Mouse (Mus musculus) CH12.LX (cell line): ENCODE measurements around the gene Dop1a. TPM values are rescaled to one million over a fixed set of nuclear protein-coding genes. Genes with fewer than 3 reads are reported as not detected.

Source experiments
- DNase-seq: peaks from one replicate; pipeline ENCODE4 v3.0.0-alpha.2; 2013; ENCODE audit errors: extremely low read depth
- H3K27ac ChIP-seq: 2 replicates; pipeline ENCODE4 v1.5.1; 2012; ENCODE audit warnings: low read depth, mild to moderate bottlenecking, control low read depth, moderate library complexity; ENCODE audit not compliant: insufficient read depth
- H3K27me3 ChIP-seq: replicated peaks from 2 replicates; pipeline ENCODE3; 2012; ENCODE audit warnings: inconsistent platforms
- H3K36me3 ChIP-seq, 2 experiments: replicated peaks in 1 of 2; 2 replicates each; pipeline versions ENCODE3 to v1.6.1; 2012; ENCODE audit warnings: inconsistent platforms in 1 of 2, low read length in 1 of 2, mild to moderate bottlenecking in 1 of 2, mixed read lengths in 1 of 2, moderate library complexity in 1 of 2; ENCODE audit not compliant: control insufficient read depth in 1 of 2, insufficient read depth in 1 of 2
- H3K4me1 ChIP-seq, 2 experiments: 2 replicates each; pipeline ENCODE4 v1.6.1; 2012; ENCODE audit warnings: inconsistent platforms in 1 of 2, moderate library complexity in 1 of 2; ENCODE audit not compliant: insufficient read depth in 2 of 2, control insufficient read depth in 1 of 2
- H3K4me2 ChIP-seq: 2 replicates; pipeline ENCODE4 v1.6.1; 2012; ENCODE audit warnings: low read depth, mild to moderate bottlenecking, control low read depth; ENCODE audit not compliant: poor library complexity, insufficient read depth, severe bottlenecking
- H3K4me3 ChIP-seq, 3 experiments: fragments of 150-350 bp in 1 of 3; sonication (generic) in 1 of 3; replicated peaks in 1 of 3; 2 replicates each; pipeline versions ENCODE3 to v1.5.1; 2011 to 2012; ENCODE audit warnings: low read depth in 2 of 3, low read length in 2 of 3, mild to moderate bottlenecking in 2 of 3, moderate library complexity in 2 of 3, control low read depth in 1 of 3, improper control_type of control experiment in 1 of 3, inconsistent platforms in 1 of 3, mixed read lengths in 1 of 3; ENCODE audit not compliant: poor library complexity in 1 of 3
- H3K79me2 ChIP-seq: replicated peaks from 2 replicates; pipeline ENCODE4 v1.6.1; 2012; ENCODE audit warnings: mild to moderate bottlenecking, moderate library complexity; ENCODE audit not compliant: control insufficient read depth, poor library complexity, insufficient read depth, severe bottlenecking; ENCODE audit errors: extremely low read depth
- H3K9ac ChIP-seq: 2 replicates; pipeline ENCODE4 v1.6.1; 2012; ENCODE audit warnings: low read depth, mild to moderate bottlenecking, control low read depth, moderate library complexity; ENCODE audit not compliant: insufficient read depth
- H3K9me3 ChIP-seq: replicated peaks from 2 replicates; pipeline ENCODE3; 2012; ENCODE audit warnings: low read length, inconsistent platforms, mixed read lengths
- BHLHE40 ChIP-seq: IDR thresholded peaks from 2 replicates; pipeline ENCODE4 v1.6.1; 2011; ENCODE audit warnings: mild to moderate bottlenecking, low read depth, low read length, improper control_type of control experiment
- CHD2 ChIP-seq: IDR thresholded peaks from 2 replicates; pipeline ENCODE4 v1.6.1; 2011; ENCODE audit warnings: low read length, improper control_type of control experiment
- CTCF ChIP-seq, 2 experiments: IDR thresholded peaks in 1 of 2; conservative IDR thresholded peaks in 1 of 2; 2 replicates each; pipeline ENCODE4 v1.5.1; 2011 to 2012; ENCODE audit warnings: low read depth in 2 of 2, low read length in 2 of 2, improper control_type of control experiment in 1 of 2, inconsistent platforms in 1 of 2, mild to moderate bottlenecking in 1 of 2, moderate library complexity in 1 of 2
- ELF1 ChIP-seq: IDR thresholded peaks from 2 replicates; pipeline ENCODE4 v1.6.1; 2014; ENCODE audit warnings: low read depth, mild to moderate bottlenecking, inconsistent platforms, low read length, improper control_type of control experiment
- JUND ChIP-seq: conservative IDR thresholded peaks from 2 replicates; pipeline ENCODE4 v1.6.1; 2011; ENCODE audit warnings: low read depth, low read length, improper control_type of control experiment
- KAT2A ChIP-seq: IDR thresholded peaks from 2 replicates; pipeline ENCODE4 v1.6.1; 2012; ENCODE audit warnings: low read length, improper control_type of control experiment, inconsistent platforms; ENCODE audit not compliant: insufficient replicate concordance
- MAX ChIP-seq: IDR thresholded peaks from 2 replicates; pipeline ENCODE4 v1.6.1; 2011; ENCODE audit warnings: low read length, improper control_type of control experiment
- MEF2A ChIP-seq: IDR thresholded peaks from 2 replicates; pipeline ENCODE4 v1.6.1; 2014; ENCODE audit warnings: low read depth, mild to moderate bottlenecking, inconsistent platforms, low read length, improper control_type of control experiment, borderline replicate concordance
- NELFE ChIP-seq: IDR thresholded peaks from 2 replicates; pipeline ENCODE4 v1.6.1; 2011; ENCODE audit warnings: low read depth, low read length, improper control_type of control experiment
- PAX5 ChIP-seq: IDR thresholded peaks from 2 replicates; pipeline ENCODE4 v1.6.1; 2012; ENCODE audit warnings: low read length, inconsistent platforms, mixed read lengths
- RAD21 ChIP-seq: IDR thresholded peaks from 2 replicates; pipeline ENCODE4 v1.6.1; 2011; ENCODE audit warnings: low read depth, mild to moderate bottlenecking, low read length, improper control_type of control experiment, moderate library complexity
- SIN3A ChIP-seq: IDR thresholded peaks from 2 replicates; pipeline ENCODE4 v1.6.1; 2012; ENCODE audit warnings: low read length, improper control_type of control experiment, inconsistent platforms
- UBTF ChIP-seq: IDR thresholded peaks from 2 replicates; pipeline ENCODE4 v1.6.1; 2012; ENCODE audit warnings: low read depth, mild to moderate bottlenecking, inconsistent platforms, low read length, improper control_type of control experiment, moderate library complexity
- USF2 ChIP-seq: conservative IDR thresholded peaks from 2 replicates; pipeline ENCODE4 v1.6.1; 2011; ENCODE audit warnings: low read depth, low read length, improper control_type of control experiment
- ZC3H11A ChIP-seq: IDR thresholded peaks from 2 replicates; pipeline ENCODE4 v1.6.1; 2012; ENCODE audit warnings: low read depth, mild to moderate bottlenecking, inconsistent platforms, low read length, improper control_type of control experiment
- ZMIZ1 ChIP-seq: IDR thresholded peaks from 2 replicates; pipeline ENCODE4 v1.6.1; 2012; ENCODE audit warnings: low read depth, mild to moderate bottlenecking, inconsistent platforms, low read length, improper control_type of control experiment
- ZNF384 ChIP-seq: IDR thresholded peaks from 2 replicates; pipeline ENCODE4 v1.6.1; 2012; ENCODE audit warnings: low read depth, low read length, improper control_type of control experiment, inconsistent platforms
- dilution Hi-C: fragments of 300-500 bp; cut with MboI; formaldehyde crosslinking; loops from 2 replicates; pipeline ENCODE4 v1.14.3; 2020; ENCODE audit warnings: low sequenced_read_pairs; ENCODE audit not compliant: extremely low pct_unique_long_range_greater_than_20kb, extremely low pct_ligation_motif_present
- in situ Hi-C: fragments of 300-500 bp; cut with MboI; formaldehyde crosslinking; loops from 3 replicates; pipeline ENCODE4 v1.14.3; 2019; ENCODE audit warnings: low sequenced_read_pairs, low pct_ligation_motif_present, low pct_unique_long_range_greater_than_20kb, mixed read lengths
- polyA plus RNA-seq: library from polyadenylated mRNA; unstranded; fragments of >175 nt; gene quantifications from 2 replicates; pipeline ENCODE4 v1.2.1, GENCODE M21; 2012; ENCODE audit warnings: low read depth; ENCODE audit not compliant: insufficient read length
- total RNA-seq, 2 experiments: library from RNA; depleted of rRNA; stranded (reverse); fragments of 300-350 nt in 1 of 2; fragments of >200 nt in 1 of 2; gene quantifications; 2 replicates each; pipeline ENCODE4 v1.2.3; 2012 to 2014

Gene Dop1a
- total and polyA plus RNA-seq, 3 experiments = 15.0 to 19.0 (median 16.1) TPM

DNA sequence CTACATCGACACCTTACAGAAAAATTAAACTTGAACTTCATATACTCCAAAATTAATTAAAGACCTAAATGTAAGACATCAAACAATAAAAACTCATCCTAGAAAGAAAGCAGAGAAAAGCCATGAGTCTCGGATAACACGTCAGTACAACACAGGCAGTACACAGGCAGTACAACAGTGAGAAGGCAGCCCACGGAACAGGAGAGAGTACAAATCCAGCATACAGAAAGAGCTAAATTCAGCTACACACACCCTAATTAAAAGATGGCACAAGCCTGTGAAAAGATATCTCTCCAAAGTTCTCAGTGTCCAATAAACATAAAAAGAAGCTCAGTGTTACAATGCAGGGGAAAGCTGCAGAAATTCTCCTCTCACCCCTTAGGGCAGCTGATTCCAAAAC, 9.0 kb downstream of the Dop1a start:
- H3K4me1 ChIP-seq = peaks cover 0 to 5% of the 10 kb centered on the region in 2 experiments; a peak in 1 of 4 replicates
- no peak overlapping the region for H3K4me2 ChIP-seq
- H3K9ac ChIP-seq = no peak overlapping the region
- no peak overlapping the region for H3K27ac ChIP-seq
- H3K9me3 ChIP-seq = no peaks in the 10 kb centered on the region
- no peak for TF ChIP-seq SIN3A
- TF ChIP-seq BHLHE40 = no peak
- TF ChIP-seq UBTF = no peak
- TF ChIP-seq RAD21 = no peak
- TF ChIP-seq KAT2A = no peak
- no peak for TF ChIP-seq MAX
- no peak for TF ChIP-seq ZC3H11A
- TF ChIP-seq USF2 = no peak
- no peak for TF ChIP-seq ZMIZ1
- no peak for TF ChIP-seq NELFE
- TF ChIP-seq MEF2A = no peak
- no peak for TF ChIP-seq CTCF (conservative IDR thresholded peaks at IDR 0.05 in 1 of 2, IDR thresholded peaks at IDR 0.05 in 1 of 2; ENCODE audit: low read depth in 2 of 2, low read length in 2 of 2)
- no peak for TF ChIP-seq PAX5
- H3K36me3 ChIP-seq = peaks cover 0 to 2% of the 10 kb centered on the region in 2 experiments
- in situ Hi-C loops = no loop called here
- H3K79me2 ChIP-seq = peaks cover 11% of the 10 kb centered on the region
- dilution Hi-C loops = no loop called here
- no peak for DNase-seq
- no peak overlapping the region for H3K4me3 ChIP-seq
- no peaks in the 10 kb centered on the region for H3K27me3 ChIP-seq

- no peak for TF ChIP-seq ELF1
- no peak for TF ChIP-seq ZNF384
- TF ChIP-seq MAX = no peak
- no peak for TF ChIP-seq JUND
- TF ChIP-seq USF2 = no peak
- TF ChIP-seq CHD2 = no peak
- peaks cover 0 to 5% of the 10 kb centered on the region in 2 experiments; a peak in 1 of 4 replicates for H3K4me1 ChIP-seq
- dilution Hi-C loops (no loop called here), in situ Hi-C loops (no loop called here)
- H3K9me3 ChIP-seq = no peaks in the 10 kb centered on the region
- H3K4me3 ChIP-seq = no peak overlapping the region
- no peak for DNase-seq
- no peak overlapping the region for H3K4me2 ChIP-seq
- no peak overlapping the region for H3K9ac ChIP-seq
- peaks cover 0 to 2% of the 10 kb centered on the region in 2 experiments for H3K36me3 ChIP-seq
- H3K79me2 ChIP-seq = peaks cover 9% of the 10 kb centered on the region
- no peak overlapping the region for H3K27ac ChIP-seq
- H3K27me3 ChIP-seq = no peaks in the 10 kb centered on the region
These were observed 9.8 kb downstream of the Dop1a start for GRCm38 (mm10) chr9:86476763-86477162.
